Mouse (Mus musculus) 3T3-L1 (cell line): ENCODE results near the gene Ubac2.

Experiments
- DNase-seq: peaks from one replicate; pipeline ENCODE4 v3.0.0-alpha.2; 2015; ENCODE audit warnings: low read depth, low spot score

Ubac2 gene

DNA sequence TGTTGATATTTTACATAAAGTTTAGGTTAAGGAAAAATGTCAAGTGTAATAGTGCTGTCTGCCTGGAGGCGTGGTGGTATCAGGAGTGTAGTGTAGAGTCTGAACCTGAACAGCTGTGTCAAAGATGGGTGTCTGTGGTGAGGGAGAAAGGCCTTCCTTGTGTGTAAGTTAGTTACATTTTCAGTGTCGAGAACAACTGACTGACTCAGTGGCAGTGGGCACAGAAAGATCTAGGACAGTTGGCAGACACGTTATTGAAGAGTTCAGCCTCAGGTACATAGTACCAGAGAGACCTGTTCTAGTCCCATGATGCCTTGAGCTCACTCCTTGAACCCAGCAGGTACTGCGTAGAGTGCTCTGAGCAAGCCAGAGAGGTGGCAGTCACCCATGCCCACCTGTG lies 87.0 kb downstream of the Ubac2 start:
- no peak for DNase-seq

DNA sequence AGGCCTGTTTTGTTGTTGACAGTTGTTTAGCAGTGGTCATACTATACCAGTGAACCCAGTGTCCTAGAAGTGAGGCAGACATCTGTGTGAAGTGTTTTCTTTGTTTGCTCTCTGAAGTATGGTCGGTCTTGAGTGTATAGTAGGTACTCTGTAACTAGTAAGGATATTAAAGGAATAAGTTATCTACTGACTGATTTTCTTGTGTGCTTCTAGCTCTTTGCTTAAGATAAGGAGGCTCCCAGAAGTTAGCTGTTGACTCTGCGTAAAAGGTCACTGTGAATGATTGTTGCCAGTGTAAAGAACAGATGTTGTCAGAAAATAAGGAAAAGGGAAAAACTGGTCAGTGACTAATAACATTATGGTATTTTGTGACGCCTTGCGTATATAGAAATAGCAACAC lies 88.7 kb downstream of the Ubac2 start:
- DNase-seq: no peak

DNA sequence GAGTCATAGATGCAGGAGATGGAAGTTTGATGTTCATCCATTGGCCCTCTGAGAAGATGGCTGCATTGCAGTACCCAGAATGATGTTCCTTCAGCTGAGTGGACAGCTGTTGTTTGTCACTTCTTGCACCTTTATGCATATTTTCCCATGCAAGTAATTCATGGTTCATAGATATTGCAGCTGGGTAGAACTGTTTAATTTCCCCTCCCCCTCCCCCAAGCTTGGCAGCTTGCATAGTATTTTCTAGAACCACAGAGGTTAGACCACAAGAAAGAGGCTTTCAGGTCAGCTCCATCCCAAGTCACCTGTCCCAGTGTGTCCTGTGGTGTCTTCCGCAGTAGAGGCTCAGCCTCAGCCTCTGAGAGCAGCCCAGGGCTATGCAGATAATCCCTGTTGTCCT lies 92.0 kb downstream of the Ubac2 start:
- no peak for DNase-seq

DNA sequence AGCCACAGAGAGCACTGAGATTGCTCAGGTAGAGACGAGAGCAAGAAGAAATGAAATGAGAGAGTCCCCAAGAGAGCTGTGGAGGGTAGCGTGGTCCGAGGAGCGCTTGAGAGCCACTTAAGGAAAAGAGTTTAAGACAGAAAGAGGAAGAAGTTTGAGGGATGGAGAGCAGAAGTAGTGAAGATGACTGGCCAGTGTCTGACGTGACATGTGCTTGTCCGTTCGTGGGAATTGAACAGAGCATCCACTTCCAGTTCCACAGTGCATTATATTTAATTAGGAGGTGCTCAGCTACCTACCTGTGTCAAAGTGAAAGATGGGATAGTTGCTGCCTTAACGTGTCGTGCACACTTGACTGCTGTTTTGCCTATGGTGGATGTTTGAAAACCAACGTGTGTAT lies 94.7 kb downstream of the Ubac2 start:
- DNase-seq: no peak

DNA sequence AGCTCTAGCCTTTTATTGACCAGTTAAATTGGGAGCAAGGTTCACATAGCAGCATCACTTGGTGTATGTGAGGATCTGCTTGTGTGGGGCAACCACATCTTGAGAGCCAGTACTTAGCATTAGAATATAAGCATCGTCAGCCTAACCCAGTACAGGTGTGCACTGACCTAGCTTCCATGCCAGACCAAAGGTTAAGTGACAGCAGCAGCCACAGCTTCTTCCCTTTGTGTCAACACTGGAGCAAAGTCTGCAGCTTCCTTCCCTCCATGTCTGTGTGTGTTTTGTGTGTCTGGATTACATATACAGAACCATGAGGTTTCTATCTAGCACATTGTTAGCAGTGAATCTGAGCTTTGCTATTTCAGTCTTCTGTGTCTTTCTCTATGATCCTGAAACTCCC lies 103.1 kb downstream of the Ubac2 start:
- DNase-seq: no peak

DNA sequence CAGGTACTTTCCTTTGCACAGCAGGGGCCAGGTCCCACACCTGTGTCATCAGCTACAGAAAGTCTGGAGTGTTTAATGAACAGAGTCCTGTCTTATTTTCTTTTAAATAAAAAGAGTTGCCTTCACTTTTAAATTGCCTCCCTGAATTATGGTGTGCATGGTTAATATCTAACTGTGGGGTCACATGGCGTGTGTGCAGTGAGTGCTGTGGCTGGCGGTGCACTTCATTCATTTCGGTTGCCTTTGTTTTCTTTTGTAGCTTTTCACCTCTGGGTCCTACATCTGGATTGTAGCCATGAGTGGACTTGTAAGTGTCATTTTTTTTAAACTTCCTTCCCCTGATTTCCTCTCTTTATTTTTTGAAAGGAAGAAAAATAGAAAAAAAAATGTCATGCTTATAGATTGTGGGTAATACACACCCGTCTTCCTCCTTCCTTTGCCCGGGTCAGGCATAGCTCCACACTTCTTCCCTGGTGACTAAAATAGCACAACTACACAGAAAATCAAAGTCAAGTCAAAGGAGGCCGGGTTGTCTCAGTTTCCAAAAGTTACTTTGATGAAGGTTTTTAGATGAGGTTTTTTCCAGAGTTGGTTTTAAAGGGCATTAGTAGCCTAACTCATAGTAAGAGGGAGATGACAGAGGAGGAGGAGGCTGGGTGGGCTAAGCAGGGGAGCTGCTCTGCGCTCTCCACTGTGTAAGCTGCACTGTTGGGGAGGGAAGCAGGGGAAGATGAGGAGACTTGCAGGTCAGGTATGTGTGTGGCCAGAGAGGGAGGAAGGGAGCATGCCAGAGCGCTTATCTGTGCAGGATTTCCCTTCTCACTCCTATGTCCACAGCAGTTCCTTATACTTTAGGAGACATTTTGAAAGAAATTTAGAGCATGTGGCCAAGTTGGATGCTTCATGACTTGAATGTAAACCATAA lies 104.9 kb downstream of the Ubac2 start:
- no peak for DNase-seq

DNA sequence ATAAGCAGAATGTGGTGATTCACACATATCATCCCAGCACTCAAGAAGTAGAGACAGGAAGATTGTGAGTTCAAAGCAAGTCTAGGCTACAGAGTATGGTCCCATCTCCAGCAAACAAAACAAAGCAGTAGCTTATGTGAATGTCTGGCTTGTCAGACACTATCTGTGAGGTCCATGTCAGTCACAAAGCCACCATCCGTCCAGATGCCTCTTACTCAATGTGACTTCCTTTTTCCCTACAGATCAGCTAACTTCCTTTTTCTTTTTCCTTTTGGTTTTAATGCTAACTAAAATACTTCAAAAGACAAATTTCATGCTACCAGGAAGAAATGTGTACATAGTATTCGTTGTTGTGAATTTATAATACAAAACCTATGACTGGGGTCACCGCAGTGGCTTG lies 107.1 kb downstream of the Ubac2 start:
- DNase-seq: no peak

DNA sequence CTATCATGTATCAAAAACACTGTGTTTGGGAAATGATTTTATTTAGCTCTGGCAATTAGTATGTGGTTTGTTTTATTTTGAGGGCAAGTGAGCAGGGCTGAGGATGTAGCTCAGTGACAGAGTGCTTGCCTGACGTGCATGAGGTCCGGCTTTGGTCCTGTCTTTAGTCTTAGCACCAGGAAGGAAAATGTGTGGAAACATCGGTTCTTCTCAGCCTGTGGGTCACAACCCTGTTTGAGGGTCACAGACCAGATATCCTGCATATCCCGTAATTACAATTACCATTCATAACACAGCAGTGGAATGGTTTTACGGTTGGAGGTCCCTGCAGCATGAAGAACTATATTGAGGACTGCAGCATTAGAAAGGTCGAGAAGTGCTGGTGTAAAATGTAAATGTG lies 107.6 kb downstream of the Ubac2 start:
- no peak for DNase-seq

DNA sequence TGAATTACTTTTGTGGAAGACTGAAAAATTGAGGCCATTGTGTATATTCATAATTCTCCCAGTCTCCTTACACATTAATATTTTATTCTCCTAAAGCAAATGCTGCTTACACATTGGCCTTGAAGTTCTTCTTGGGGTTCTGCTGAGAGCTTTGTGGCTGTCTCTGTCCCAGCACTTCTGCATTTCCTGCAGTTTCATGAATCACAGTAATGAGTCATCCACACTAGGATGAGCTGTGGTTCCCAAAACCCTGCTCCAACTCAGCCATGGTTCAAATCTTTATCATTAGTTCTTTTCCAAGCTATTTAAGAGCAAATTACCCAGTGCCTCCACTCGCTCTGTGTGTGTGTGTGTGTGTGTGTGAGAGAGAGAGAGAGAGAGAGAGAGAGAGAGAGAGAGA lies 108.9 kb downstream of the Ubac2 start:
- peak; percentile 72 for DNase-seq

DNA sequence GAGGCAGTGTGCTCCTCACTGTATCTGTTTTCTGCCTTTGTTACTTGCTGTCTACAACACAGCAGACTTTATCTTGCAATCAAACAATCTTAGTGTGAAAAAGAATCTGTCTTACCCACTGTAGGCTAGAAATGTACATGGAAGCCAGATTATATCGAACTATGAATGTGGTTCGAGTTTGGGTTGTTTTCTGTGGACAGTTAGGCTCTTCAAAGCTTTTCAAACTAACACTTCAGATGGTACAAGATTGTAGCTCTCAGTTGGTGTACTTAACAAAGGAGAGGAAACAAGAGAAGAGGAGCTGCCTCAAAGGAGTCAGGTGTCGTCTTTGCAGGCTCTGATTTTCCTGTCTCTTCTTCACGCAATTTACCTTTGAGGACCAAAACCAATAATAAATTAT lies 109.3 kb downstream of the Ubac2 start:
- no peak for DNase-seq

DNA sequence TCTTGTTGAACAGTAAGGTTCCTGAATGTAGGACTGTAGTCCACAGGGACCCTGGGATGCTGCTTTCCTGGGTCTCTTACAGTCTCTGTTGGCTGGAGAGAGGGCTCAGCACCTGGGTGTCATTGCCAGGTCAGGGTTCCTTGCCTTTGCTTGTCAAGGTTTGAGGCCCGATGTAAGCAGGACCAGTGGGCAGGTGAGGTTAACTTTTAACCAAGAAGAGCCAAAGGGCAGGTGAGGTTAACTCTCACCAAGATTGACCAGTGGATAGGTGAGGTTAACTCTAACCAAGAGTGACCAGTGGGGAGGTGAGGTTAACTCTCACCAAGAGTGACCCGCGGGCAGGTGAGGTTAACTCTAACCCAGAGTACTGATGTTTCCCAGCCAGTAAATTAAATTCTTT lies 110.9 kb downstream of the Ubac2 start:
- no peak for DNase-seq

DNA sequence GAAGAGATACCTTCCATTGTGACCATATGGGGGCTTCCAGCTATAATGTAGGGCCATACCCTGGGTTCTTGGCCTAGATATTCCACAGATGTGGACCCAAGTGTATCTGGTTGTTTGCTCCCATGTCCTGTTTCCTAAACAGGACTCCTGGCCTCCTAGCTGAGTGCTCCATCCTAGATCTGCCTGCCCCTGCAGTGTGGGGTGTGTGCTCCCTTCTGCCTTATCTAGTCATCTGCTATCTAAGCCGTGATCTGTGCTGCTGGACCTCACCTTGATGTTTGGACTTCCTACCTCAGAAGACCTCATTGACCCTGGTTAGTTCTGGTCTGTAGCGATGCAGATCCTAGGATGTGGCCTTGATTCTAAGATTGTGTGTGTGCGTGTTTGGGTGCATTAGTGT lies 111.4 kb downstream of the Ubac2 start:
- no peak for DNase-seq

DNA sequence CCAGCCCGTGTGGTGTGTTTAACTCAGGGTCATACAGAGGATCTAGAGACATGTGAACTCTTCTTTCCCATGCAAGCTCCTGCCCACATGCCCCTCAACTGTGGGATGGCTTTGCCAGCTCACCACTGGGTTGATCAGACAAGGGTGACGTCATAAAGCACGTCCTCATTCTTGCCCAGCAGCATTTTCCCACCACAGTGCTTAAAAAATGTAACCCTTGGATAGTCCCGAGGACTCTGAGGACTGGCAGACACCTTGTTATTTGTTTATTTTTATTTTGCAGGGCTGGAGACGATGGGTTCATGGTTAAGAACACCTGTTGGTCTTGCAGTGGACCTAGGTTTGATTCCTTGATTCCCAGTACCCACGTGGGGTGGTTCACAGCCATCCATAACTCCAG lies 112.5 kb downstream of the Ubac2 start:
- DNase-seq: no peak

DNA sequence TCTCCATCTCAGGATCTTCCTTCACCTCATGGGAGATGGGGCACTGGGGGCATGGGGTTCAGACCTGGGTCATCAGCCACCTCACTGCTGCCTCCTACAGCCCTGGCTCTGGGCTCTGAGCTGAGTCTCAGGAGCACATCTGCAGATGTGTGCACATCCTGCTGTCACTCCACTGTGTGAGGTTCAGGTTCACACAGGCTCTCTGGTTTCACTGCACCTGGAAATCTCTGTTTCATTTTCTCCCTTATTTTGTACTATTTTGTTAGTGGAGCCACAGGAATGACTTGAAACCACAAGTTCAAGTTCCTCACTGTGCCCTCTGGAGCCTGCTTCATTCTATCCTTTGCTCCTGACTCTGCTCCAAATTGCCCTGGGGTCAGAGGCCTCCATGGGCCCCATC lies 113.5 kb downstream of the Ubac2 start:
- DNase-seq: peak; percentile 62

DNA sequence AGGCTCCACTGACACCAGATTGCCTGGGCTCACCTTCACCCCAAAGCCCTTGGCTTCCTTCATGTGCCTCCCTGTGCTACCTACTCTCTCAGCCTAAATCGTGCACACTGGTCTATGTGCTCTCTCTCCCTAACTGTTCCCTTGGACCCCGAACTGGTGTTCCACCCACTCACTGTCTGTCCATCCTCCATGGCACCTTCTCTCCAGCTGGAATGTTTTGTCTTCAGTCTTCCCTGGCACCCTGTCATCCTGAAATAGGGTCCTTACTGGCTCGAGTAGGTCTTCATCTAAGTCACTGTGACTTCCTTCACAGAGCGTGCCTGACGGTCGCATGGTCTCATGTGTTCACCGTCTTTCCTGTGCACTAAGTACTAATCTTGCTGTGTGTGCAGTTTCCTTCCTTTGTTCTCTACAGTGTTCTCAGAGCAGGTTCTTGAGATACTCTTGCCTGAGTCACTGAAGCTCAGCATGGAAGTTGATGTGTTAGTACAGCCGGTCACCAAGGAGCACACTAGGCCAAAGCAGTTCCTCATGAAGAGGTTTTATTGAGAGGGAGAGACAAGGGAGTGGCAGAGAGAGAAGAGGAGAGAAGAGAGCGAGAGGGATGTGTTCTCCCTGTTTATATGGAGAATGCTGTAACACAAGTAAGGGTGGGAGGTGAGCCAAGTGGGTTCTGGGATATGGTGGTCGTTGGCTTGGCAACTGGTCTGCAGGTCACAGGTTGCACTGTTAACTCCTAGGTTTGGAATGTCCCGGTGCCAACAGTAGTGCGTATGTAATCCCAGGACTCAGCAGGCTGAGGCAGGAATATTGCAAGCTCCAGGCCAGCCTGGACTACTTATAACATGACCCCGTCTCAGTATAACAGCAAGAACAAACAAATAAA lies 114.2 kb downstream of the Ubac2 start:
- no peak for DNase-seq

DNA sequence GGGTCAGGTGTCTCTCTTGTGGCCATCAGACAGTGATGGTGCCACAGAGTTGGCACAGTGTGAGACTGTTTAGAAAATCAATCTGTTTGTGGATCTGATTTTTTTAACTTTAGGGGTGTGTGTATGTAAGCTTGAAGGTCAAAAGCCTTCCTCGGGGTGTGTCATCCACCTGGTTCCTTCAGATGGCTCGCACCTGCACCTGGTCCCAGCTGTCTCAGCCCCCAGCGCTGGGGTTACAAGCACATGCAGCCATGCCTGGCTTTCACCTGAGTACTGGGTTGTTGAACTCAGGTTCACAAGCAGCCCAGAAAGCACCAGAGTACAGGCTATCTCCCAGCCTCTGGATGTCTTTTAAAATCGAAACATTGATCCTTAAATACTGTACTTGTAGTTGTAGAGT lies 115.2 kb downstream of the Ubac2 start:
- no peak for DNase-seq

DNA sequence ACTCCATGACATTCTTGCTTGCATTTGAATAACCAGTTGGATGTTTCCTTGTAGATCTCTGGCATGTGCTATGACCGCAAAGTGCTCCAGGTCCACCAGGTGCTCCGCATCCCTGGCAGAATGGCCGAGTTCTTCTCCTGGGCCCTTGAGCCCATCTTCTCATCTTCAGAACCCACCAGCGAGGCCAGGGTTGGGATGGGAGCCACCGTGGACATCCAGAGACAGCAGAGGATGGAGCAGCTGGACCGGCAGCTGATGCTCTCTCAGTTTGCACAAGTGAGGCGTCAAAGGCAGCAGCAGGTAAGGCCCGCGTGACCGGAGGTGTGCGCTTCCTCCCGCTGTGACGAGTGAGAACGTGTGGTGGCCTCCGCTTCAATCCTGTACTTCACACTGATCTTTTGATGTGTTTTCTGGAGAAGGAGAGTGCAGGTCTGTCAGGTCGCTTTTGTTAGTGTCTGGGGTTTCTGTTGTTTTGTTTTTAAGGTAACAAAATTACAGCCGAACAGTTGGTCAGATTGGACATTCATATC lies 115.8 kb downstream of the Ubac2 start:
- no peak for DNase-seq

DNA sequence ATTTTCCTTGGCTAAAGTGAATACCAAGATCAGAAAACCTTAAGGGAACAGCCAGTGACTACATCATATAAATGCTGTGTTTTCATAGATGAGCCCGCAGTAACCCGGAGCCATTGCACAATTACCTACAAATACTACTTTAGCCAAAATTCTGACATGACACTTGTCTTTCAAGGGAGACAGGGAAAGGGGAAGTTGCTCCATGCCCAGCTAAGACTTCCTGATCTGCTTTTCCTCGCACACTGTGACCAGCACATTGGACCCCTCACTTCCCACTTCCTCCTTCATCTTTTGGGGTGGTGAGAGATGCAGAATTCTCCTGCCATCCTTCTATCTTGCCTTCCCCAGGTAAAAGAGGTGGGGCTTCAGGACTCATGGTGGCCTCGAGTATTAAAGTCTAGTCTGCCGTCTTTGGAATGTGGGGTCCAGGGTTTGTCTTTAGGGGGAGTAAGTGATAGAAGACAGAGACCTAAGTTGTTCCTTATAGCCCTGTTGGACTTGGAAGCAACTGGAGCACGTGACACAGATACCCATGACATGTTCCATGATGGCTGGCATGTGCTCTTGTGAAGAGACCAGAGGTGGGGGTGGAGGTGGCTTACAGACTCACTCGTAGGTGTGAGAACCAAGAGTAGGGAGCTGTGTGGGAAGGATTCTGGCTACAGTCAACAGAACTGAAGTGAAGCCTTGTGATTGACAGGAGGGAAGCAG lies 116.6 kb downstream of the Ubac2 start:
- DNase-seq: no peak

DNA sequence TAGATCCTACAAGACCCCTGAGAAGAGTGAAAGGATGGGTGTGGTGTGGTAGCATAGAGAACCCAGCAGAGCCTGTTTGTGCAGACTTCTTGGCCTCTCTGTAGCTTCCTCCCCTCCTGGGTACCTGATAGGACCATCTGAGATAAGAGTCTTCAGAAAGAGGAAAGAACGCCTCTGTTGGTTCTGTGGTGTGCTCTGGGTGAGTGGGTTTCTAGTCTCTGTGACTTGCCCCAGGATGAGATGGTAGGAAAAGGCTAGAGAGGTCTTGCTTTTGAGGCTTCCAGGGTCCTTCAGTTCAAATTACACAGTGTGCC lies 117.1 kb downstream of the Ubac2 start:
- DNase-seq: no peak

DNA sequence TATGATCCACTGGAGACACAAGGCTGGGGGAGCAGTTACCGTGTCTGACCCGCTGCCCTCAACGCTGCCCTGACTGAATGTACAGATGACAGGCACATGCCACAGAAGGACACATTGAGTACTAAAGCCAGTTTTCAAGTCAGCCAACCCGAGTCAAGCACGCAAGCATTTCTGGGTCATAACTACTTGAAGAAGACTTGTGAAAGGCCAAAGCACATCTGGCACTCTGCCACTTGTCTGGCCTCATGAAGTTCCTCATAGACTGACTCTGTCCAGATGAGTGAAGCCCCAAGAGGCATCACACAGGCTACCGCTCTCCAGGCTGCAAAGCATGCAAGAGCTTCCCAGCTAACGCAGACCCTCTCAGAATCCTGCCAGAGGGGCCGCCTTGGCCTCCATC lies 118.4 kb downstream of the Ubac2 start:
- DNase-seq: no peak

DNA sequence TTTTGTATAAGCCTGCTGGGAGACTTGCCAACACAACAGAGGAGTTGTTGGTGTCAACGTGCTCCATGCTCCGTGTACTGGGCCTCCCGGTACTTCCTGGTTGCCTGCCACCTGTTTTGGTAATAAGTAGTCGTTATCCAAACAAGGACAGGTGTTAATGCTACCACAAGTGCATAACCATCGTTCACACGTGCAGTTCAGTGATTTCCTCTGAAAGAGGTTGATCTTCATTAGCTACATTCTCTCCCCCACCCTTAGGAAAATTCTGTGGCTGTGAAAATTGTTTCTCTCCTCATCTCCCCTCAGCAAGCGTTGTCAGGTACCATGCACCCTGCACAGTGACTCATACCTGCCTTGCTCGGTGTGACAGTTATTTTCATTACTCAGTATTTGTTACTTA lies 121.0 kb downstream of the Ubac2 start:
- DNase-seq: no peak
